Mouse (Mus musculus): ENCODE measurements at regions not wholly inside any gene's neighbourhood (a gene's known extent, or its start where the extent isn't known, plus 50 kb on each side); places are given as distances from the start of the nearest gene placed in this dataset.

DNA sequence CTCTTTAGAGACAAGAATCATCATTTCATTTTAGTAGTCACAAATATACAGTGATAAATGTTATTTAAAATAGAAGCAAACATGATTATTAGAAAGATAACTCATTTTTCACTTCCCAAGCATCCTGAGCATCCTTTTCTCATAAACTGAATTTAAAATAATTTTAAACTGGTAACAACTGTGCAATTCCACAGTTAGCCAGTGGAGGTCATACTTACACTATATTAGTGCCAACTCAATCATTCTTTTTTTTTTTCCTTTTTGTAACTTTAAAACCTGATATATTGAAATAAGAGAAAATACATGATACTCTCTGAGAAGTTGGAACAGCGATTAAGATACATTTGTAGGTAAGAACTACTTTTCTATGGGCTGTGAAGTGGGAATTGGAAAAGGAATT, 113.2 kb upstream of the Gm17509 start:
- DNase-seq (ENCODE audit: low spot score in 2 of 2): no peak

DNA sequence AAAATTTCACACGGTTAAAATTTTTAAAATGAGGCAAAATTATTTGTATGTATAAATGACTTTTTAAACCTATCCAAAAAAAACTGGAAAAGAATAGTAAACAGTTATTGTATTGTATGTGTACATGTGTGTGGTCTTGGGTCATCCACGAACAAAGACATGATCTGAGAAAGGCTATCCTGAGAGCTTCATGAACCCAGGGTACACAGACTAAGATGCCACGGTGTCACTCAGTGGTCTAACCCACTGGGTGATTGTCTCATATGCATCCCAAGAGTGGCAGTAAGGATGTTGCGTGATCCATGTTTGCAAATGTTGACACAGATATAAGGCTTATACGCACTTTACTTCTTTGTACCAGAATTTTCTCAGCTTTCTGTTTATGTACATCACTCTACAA, 113.7 kb upstream of the Gm17509 start:
- DNase-seq (ENCODE audit: low spot score in 2 of 2): no peak

DNA sequence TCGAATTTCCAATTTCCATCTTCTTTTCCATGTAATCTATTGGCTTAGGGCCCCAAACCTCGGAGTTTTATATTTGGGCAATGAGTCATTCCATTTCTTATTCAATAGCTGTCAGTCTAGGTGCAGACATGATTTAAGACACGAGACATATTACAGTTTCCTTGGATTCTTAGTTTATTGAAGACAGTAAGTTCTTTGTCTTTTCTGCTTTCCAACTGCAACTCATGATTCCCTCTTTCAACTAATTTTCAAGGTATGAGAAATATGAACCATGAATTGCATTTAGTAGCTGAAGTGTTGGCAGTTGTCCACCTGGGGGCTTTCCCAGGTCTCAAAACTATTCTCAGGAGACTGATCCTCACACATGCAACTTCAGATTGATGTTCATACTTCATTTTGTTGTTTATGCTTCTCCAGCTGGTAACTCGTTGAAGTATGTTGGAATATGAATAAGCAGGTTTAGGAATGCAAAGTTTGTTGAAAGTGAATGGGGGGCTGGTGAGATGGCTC, 160.3 kb upstream of the Gm17509 start:
- DNase-seq (ENCODE audit: low spot score in 2 of 2): no peak

DNA sequence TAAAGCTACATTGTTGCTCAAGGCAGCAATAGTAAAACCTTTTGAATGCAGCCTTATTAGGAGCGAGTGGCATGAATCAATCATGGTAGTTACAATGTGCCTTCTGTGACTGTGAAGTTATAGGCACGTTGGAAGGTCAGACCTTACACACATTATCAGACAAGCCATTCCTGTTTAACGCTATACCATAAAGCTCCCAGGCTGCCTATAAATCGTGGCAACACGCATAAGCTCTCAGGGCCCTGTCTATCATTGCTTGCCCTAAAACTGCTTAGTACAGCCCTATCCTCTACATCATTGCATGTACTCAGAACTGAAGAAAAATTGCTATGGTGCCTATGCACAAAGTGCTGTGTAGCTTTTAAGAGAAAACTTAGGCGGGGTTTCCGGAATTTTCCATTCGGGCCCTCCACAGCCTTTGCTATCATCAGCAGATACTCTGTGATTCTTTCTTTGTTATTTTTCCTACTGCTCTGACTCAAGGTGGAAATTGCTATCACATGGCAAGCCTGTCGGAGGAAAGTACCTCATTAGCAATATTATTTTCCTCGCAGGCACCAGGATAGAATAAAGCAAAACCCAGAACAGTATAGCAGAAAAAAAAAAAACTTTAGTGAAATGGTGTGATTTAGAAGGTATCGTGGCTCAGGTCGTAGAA, 162.7 kb upstream of the Gm17509 start:
- DNase-seq (ENCODE audit: low spot score in 2 of 2): no peak

DNA sequence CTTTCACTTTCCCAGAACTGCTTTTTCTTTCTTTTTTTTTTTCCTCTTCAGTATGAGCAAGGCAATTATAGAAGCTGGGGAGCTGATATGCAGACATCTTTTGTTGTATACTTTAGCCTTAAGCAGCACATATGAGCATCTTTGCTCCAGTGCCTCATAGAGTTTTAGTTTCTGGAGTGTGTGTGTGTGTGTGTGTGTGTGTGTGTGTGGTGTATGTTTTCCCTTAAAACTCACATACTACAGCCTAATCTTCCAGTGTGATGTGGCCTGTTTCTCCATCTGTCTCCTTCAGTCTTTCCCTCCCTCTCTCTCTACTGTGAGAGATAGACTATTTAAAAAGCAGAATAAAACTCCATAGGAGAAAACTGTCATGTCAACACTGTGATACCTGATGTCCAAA, 169.4 kb upstream of the Gm17509 start:
- DNase-seq (ENCODE audit: low spot score in 2 of 2): no peak

DNA sequence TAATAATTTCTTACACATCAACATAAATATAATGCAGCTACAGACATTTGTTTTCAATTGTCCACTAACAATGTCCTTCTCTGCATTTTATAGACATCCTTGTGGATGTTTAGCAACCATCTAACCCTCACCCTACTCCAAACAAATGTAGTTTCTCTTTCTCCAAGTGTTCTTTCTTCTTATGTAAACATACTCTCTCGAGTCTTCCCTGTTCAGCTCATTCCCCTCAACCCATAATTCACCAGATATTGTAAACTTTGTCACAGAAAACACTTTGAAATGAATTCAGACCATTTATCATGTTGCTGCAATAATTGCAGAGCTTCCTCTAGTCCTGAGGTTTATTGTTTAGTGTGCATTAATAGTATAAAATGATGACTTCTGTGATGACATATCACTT, 172.6 kb upstream of the Gm17509 start:
- DNase-seq (ENCODE audit: low spot score in 2 of 2): no peak

DNA sequence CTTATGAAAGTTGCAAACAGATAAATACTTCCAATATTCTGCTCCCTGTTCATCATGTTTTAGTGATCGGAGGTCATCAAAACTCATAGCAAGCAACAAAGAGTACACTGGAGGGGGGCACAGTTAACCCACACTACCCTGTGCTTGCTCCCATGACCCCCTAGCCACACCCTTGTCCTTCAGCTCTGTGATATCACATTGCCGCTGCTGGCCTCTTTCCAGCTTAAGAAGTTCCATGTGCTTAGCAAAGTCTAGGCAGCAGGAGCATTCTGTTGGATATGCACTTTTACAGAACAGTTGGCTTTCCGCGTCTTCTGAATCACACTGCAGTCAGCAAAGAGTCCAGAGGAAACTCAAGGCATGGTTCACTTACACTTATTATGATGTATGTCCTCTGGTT, 180.4 kb upstream of the Gm17509 start:
- DNase-seq (ENCODE audit: low spot score in 2 of 2): no peak

DNA sequence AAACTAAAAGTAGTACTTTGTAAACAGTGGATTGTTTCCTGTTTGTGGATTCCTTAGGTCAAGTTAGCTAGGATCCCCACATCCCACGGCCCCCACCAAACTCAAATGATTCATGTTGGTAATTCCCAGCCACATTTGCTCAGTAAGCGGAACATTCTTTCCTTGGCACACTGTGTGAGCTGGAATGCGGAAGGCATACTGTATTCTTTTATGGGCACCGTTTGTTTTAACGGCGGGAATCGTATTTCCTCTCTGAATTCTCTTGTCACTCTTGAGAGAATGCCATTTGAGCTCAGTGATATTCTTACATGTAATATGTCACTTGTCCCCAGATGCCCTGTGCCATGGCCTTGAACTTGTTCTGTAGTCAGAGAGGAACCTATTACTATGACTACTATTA, 189.1 kb upstream of the Gm17509 start:
- no peak for DNase-seq (ENCODE audit: low spot score in 2 of 2)

DNA sequence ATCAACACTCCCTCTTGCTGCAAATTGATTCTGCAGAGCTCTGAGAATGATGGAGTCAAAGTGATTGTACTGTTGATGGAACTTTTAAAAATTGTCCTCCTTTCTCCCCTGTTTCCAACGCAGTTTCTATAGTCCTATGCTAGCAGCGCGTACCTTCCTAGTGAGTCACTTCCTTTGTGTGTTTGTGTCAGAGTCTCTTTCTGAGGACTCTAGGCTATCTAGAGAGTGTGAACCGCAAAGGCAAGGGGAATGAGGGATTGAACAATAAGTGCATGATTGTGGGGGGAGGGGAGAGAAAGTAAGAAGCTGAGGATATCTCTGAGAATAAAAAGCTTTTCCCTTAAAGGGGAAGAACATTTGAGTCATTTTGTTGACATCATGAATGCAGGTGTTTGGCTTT, 188.5 kb upstream of the Hcn1 start:
- DNase-seq (ENCODE audit: low spot score in 2 of 2): no peak

DNA sequence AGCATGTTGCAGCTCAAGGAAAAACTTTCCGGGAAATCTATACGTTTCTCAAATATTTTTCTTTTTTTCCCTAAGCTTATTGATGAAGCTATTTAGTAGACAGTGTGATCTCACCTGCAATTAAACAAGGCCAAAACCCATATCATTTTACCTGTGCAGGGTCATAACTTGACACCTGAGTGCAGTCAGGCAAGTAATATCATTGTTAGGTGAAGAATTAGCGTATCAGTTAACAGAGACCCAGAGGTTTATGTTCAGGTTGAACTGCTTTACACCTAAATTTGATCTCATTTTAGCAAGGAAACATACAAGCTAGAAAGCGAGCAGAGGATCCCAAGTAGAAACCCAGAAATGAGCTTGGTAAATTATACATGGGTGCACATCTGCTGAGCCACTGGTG, 178.6 kb upstream of the Hcn1 start:
- no peak for DNase-seq (ENCODE audit: low spot score in 2 of 2)

DNA sequence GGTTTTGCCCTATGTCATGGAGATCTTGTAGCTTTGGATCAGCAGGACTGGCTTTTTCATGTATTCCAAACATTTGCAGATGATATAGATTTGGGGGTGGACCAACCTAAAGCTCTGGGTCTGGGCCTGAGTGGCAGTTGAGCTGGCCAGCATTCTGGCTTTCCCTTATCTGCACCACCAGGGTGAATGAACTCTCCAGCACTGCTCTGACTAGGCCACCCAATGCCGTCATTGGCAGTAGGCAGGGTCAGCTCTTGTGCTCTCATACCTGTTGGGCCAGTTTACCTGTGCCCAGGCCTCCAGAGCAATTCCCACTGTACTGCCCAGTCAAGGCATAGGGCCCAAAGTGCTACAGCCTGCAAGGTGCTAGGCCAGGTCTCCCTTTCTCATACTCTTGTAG, 177.1 kb upstream of the Hcn1 start:
- DNase-seq (ENCODE audit: low spot score in 2 of 2): no peak

DNA sequence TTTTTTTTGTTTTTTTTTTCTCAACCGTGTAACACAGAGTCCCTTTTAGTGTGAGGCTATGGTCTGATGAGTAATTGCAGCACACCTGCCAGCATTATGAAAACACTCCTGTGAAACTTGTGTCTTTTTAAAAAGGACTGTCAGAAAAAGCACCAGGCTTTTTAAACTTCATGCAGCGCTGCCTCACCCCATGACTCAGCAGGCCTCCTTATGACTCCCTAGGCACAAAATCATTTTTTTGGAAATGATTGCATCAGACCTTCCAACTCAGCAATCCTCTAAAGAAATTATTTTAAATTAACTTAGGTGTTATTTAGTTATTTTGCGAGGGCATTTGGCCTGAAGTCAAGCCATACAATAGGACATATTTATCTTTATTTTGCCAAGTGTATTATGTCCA, 134.7 kb upstream of the Hcn1 start:
- no peak for DNase-seq (ENCODE audit: low spot score in 2 of 2)

DNA sequence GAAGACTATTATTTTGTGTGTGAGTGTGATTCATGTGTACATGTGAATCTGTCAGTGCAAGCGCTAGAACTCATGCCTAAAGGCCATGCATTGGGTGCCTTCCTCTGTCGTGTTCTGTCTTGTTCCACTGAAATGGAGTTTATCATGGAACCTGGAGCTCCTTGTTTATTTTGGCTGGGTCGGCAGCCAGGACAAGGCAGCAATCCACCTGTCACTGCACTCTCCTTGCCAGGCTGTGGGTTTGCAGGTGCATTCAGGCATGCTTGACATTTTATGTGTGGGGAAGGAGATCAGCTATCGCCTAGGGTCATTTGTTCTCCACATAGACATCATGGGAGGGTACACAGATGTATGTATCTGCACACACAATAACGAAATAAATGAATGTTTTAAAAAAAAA, 129.4 kb upstream of the Hcn1 start:
- no peak for DNase-seq (ENCODE audit: low spot score in 2 of 2)

DNA sequence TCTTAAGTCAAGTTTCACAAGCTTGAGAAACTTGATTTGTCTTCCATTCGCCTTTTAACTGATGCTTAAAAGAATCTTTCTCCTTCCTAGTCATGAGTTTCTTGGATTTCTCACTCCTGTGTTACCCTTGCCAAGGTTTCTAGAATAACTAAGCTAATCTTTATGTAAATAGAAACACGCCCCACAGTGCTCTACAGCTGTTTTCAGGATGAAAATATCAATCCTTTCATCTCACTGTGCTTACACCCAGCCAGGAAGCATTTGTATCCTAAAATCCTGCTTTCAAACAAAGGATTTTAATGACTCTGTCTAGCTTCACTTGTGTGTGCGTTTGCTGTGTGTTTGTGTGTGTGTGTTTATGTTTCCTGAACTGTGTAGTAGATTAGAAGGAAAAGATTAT, 119.5 kb upstream of the Hcn1 start:
- no peak for DNase-seq (ENCODE audit: low spot score in 2 of 2)

DNA sequence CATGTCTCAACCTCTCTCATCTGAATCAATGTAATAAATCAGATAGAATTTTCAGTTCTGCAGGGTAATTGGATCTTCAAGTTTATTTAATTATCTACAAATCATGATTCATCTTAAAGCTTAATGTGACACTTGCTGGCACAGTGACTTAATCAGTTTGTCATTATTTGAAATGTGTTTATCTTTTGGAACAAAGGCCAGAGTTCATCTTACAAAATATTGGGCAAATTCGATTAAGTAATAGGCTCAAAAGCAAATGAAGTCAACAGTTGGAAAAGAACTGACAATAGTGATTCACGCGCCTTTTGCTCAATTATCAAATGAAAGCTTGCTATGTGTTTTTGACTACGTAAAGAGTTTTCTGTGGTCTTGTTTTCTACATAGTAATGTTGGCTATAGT, 93.4 kb upstream of the Hcn1 start:
- DNase-seq (ENCODE audit: low spot score in 2 of 2): no peak

DNA sequence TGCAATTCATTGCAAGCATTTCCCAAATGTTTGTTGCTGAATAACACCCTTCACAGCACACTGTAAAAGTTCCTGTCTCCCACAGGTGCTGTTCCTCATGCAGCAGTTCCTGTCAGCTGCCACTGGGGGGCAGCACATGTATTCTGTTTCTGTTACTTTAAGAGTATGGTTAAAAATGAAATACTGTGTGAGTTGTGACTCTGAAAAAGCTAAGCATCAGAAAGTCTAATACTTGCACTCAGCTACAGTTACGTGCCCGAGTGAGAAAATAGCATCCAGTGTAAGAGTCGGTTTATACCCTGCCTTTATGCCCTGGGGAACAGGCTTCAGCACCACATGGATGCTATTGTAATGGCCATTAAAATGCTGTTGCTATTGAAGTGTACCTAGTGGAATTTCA, 52.0 kb upstream of the Hcn1 start:
- peak in 1 of 2 experiments; percentile 3 for DNase-seq (ENCODE audit: low spot score in 2 of 2)

All from natural killer cell, adult 2 months (primary cell).